In the genomic region with DNA sequence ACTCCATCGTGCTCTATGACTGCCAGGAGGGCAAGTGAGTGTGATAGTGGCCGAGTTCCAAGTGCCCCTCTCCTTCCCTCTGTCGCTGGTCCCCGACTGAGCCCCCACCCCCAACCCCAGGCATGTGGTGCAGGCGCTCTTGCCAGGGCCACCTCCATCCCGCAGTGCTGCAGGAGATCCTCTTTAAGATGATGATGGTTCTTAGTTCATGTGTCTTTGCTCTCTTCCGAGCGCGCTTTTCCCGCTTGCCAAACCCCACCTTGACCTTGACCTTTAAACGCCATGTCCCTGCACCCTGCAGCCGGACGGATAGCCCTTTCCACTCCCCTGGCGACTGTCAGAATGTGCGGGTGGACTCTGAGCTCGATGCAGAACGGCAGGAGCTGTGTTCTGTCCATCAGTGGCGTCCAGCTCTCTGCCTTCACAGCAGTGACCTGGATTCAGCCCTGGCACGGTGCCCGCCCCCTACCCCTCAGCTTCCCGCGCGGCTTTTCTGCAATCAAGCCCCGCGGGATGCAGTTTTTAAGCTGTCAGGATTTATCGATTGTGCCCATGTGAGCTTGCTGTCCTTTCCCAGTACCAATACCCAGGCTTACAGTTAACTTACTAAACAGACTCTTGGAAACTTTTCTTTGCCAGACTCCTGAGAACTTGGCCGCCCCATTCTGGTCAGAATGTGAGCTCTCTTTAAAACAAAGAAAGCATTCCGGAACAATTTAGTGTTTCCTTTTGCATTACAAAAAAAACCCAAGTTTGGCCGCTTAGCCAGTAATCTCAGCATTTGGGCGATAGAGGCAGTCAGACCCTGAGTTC, we compare ENCODE assay signal across 8 mouse cellular contexts. TPM values are rescaled to one million over a fixed set of nuclear protein-coding genes. Genes with fewer than 3 reads are reported as not detected.
DNase-seq lines count a peak whose midpoint lies in the region; ATAC-seq lines count a peak whose summit lies in the region.

No protein-coding gene starts in this region.

- peak; percentile 19 for ATAC-seq in megakaryocyte progenitor cell, adult 5-6 weeks (replicated peaks; ENCODE audit: poor library complexity)

- intact Hi-C loops in left cerebral cortex, postnatal 36 days (cut with DNase I): loop anchor here (5.0 kb wide), 1 partner anchor 41 kb away; no protein-coding TSS in a partner anchor

- DNase-seq in adrenal gland, adult 8-10 months: peak; percentile 79
- peak; percentile 41 for DNase-seq in embryo, embryonic 11.5 days (ENCODE audit: low read depth, low spot score)
- peak; percentile 62 for DNase-seq in gastrocnemius, postnatal 25 days
- peak; percentile 52 for DNase-seq in induced T-regulatory cell, adult 2 months (ENCODE audit: low read depth)
- peak; percentile 58 to 71 for DNase-seq in left cerebral cortex, postnatal 36 days (ENCODE audit: low spot score in 2 of 2)
- DNase-seq in right cerebral cortex, postnatal 14 days: peak; percentile 77
- DNase-seq in B cell, adult 2 months: no peak

RNA-seq across cellular contexts. Expression of a gene that starts 0.8 kb away (rescaled TPM):
- total RNA-seq in adrenal gland, adult 8-10 months (2022): 100 to 1,000 TPM in 2 of 4 experiments, 10 to 100 TPM in 2; 64.6 to 102 (median 99.7) TPM
- 10 to 100 TPM; 22.4 to 24.3 TPM for total RNA-seq in gastrocnemius, postnatal 25 days (2021)
- total RNA-seq in left cerebral cortex, postnatal 36 days (2021): 100 to 1,000 TPM; 127 to 132 TPM
- 58.1 and 58.5 TPM in 2 replicates for total RNA-seq in megakaryocyte progenitor cell, adult 5-6 weeks (2015)
- 63.6 and 72.5 TPM in 2 replicates for total RNA-seq in megakaryocyte progenitor cell, adult 5-6 weeks (2017)

RNA-seq across cellular contexts. Expression of a gene that starts 13.6 kb away (rescaled TPM):
- total RNA-seq in adrenal gland, adult 8-10 months (2022): 1 to 10 TPM; 1.9 to 5.4 (median 3.0) TPM
- under 1 TPM; 0.38 to 0.56 TPM for total RNA-seq in gastrocnemius, postnatal 25 days (2021)
- 1 to 10 TPM; 5.9 to 7.4 TPM for total RNA-seq in left cerebral cortex, postnatal 36 days (2021)
- 0.37 and 0.39 TPM in 2 replicates for total RNA-seq in megakaryocyte progenitor cell, adult 5-6 weeks (2015)
- 0.98 and 1.2 TPM in 2 replicates for total RNA-seq in megakaryocyte progenitor cell, adult 5-6 weeks (2017)

RNA-seq across cellular contexts. Expression of a gene that starts 28.0 kb away (rescaled TPM):
- total RNA-seq in adrenal gland, adult 8-10 months (2022): 100 to 1,000 TPM in 3 of 4 experiments, 10 to 100 TPM in 1; 95.9 to 143 (median 121) TPM
- total RNA-seq in gastrocnemius, postnatal 25 days (2021): 1 to 10 TPM; 2.6 to 4.7 TPM
- total RNA-seq in left cerebral cortex, postnatal 36 days (2021): 10 to 100 TPM; 23.0 to 25.8 TPM
- 14.3 and 16.9 TPM in 2 replicates for total RNA-seq in megakaryocyte progenitor cell, adult 5-6 weeks (2015)
- 15.5 and 23.7 TPM in 2 replicates for total RNA-seq in megakaryocyte progenitor cell, adult 5-6 weeks (2017)

RNA-seq across cellular contexts. Expression of a gene that starts 31.4 kb away (rescaled TPM):
- total RNA-seq in adrenal gland, adult 8-10 months (2022): 100 to 1,000 TPM in 3 of 4 experiments, 10 to 100 TPM in 1; 92.9 to 136 (median 118) TPM
- 100 to 1,000 TPM in 1 of 2 experiments, 10 to 100 TPM in 1; 95.6 to 126 TPM for total RNA-seq in gastrocnemius, postnatal 25 days (2021)
- 10 to 100 TPM; 60.6 to 63.0 TPM for total RNA-seq in left cerebral cortex, postnatal 36 days (2021)
- total RNA-seq in megakaryocyte progenitor cell, adult 5-6 weeks (2015): 45.1 and 46.4 TPM in 2 replicates
- total RNA-seq in megakaryocyte progenitor cell, adult 5-6 weeks (2017): 67.5 and 80.6 TPM in 2 replicates

RNA-seq across cellular contexts. Expression of a gene that starts 50.8 kb away (rescaled TPM):
- 1 to 10 TPM in 3 of 4 experiments, under 1 TPM in 1; 0.98 to 2.7 (median 1.5) TPM for total RNA-seq in adrenal gland, adult 8-10 months (2022)
- total RNA-seq in gastrocnemius, postnatal 25 days (2021): under 1 TPM; 0.21 to 0.33 TPM
- total RNA-seq in left cerebral cortex, postnatal 36 days (2021): 1 to 10 TPM in 1 of 2 experiments, under 1 TPM in 1; 0.89 to 1.3 TPM
- 2.2 and 4.5 TPM in 2 replicates for total RNA-seq in megakaryocyte progenitor cell, adult 5-6 weeks (2015)
- total RNA-seq in megakaryocyte progenitor cell, adult 5-6 weeks (2017): 0.37 and 0.46 TPM in 2 replicates

Comparison
In these comparisons a context has a peak if more than half of its experiments do, and no peak if none do; other contexts are left out.
1. DNase-seq: peak in adrenal gland, adult 8-10 months (single experiment), embryo, embryonic 11.5 days (single experiment), gastrocnemius, postnatal 25 days (single experiment), induced T-regulatory cell, adult 2 months (single experiment), left cerebral cortex, postnatal 36 days (2 of 2) and right cerebral cortex, postnatal 14 days (single experiment); none in B cell, adult 2 months (0 of 2).